Mouse (Mus musculus) monocyte, adult 59 days (primary cell): ENCODE results near the gene Snapc4. TPM values are rescaled to one million over a fixed set of nuclear protein-coding genes. Genes with fewer than 3 reads are reported as not detected.

Experiments
- total RNA-seq, 2 experiments: library from RNA; stranded (reverse); gene quantifications; one replicate each; pipeline ENCODE4 v1.2.4; 2023

Gene Snapc4
- total RNA-seq: 10 to 100 TPM; 48.9 to 49.5 TPM

DNA sequence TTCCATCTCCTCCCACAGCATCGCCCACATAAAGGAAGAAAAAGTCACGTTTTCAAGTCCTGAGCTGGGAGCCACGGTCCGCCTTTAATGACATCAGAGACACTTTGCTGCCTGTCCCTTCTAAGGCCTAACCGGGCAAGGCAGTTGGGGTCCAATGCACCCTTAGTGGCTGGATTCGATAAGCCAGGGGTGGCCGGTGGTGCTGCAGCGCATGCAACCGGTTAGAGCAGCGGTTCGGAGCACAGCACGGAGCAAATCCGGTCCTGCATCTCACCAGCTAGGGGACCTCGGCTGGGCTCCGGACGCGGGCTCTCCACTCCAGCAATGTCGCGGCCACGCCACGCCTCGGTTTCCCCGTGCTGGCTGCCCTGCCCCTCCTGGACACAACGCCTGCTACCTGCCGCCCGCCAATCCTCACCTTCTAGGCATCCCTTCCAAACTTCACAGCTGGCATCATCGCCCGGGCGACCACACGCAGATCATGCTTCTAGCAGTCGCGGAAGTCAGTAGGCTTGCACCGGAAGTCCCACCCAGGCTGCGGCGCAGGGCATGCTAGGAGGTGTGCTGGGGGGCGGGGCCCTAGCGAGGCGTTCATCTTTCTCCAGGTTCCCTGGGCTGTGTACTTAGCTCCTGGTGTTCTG is at the start of gene Snapc4:
Gene Snapc4, minus strand, starts transcription at position 523 of the 641 bp plus-strand sequence.

DNA sequence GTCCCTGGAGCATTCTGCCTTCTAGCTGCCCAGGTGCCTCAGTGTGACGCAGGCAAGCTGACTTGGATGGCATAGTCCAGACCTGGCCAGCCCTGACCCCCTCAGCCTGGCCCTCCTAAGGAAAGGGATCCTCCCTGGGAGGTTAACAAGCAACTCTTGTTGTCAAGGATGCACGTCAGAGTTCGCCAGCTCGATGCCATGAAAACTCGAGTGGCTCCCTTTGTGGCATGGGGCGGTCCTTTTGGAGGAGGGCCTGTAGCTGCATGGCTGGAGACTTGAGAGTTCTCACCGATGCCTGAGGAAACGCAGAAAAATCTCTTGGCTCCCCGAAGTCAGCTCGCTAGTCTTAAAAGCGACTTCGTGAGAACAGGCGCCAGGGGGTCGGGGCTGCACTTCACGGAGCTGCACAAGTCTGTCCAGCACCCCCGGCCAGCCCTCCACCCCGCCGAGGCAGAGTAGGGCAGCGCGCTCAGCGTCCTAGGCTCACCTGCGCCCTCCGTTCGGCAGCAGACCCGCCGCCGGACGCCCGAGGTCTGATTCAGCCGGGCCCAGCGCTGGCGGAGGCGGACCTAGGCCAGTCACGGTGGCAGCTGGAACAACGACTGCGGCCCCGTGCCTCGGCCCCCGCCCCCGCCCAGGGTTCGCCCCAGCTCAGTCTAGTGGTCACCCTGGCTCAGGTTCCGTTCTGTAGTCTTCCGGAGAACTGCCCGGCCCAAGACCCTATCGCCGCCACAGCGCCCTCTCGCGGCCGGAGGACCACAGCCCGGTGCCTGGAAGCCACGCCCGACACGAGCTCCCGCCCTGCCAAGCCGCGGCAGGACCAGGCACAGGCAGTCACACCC is 28.3 kb upstream of the Snapc4 start, which contains the start of gene Inpp5e:
Gene Inpp5e, minus strand, starts transcription at position 689 of the 842 bp plus-strand sequence.

DNA sequence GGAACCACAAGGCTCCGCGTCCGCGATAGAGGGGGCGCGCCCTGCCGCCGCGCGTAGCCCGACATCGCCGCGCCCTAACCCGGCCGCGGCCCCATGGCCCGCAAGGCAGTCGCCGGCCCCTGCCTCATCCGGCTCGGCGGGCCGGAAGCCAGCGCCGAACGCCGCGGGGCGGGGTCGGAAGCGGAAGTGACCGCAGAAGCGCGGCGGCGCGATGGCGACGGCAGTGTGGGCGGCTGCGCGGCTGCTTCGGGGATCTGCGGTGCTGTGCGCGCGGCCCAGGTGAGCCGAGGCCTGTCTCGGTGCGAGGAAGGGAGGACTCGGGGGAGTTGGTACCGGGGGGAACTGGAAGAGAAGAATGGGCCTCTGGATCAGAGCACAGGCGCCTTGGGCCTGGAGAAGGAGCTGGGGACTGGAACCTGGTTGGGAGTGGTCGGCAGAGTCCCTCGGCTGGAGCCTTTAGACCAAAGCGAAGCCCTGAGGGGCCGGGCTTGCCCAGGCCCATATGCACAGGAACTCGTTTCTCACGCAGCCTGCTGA is 8.8 kb upstream of the Snapc4 start, which contains the start of the genes Entr1 and Pmpca:
Gene Entr1, minus strand, starts transcription at position 163 of the 537 bp plus-strand sequence.
Gene Pmpca, plus strand, starts transcription at position 186 of the 537 bp plus-strand sequence.

DNA sequence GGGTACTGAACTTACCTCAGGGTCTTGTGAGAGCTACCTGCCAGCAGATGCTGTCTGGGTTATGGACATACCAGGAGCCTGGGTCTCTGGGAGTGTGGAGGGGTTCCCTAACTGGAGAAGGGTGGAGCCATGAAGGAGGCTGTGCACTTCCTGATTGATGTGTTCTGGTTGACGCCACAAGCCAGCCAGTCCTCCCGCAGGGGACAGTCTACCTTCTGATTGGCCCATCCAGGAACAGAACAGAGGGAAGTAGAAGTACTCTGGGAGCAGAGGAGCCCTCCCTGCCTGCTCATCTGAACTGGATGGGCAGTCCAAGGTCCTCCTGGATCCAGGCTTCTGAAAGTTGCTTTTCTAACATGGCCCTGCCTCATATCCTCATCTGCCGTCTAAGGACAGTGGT is 19.7 kb downstream of the Snapc4 start, which contains the start of gene Card9:
Gene Card9, minus strand, starts transcription at position 147 of the 400 bp plus-strand sequence.

DNA sequence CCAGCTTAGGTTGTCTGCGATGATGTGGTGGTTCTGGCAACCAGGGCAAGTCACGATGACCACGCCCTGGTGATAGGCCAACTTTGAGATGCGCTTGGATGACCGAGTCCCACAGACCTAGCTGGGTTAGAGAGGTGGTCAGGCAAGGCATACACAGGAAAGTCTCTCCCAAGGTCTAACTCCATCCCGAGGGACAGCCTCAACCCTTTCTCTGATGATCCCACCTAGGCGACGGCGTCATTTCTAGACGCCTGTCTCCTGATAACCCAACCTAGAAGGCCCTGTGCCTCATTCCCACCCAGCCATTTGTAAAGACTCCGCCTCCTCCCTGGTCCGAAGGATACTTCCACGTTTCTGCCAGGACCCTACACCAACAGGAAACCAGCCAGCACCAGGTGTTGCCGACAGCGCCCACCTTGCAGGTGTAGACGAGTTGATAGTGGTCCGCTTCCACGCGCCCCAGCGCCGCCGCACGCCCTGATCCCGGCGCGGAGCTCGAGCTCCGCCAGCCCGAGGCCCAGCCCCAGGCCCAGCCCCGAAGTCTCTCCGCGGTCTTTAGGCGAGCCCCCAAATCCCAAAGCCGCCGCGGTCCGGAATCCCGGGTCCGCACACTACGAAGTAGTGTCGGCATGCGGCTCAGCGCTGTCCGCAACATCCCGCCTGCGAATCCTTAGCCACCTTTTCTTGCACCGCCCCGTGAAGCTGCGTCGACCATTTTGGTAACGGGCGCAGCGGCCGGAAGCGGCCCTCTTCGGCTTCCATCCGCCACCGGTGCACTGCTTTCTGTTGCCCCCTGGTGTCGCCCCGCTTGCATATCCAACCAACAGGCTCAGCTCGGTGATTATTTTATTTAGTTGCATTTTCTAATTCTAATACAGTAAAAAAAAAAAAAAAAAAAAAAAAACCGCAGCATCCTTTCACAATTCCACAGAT is 28.8 kb downstream of the Snapc4 start, which contains the start of gene Dnlz:
Gene Dnlz, minus strand, starts transcription at position 753 of the 933 bp plus-strand sequence.

DNA sequence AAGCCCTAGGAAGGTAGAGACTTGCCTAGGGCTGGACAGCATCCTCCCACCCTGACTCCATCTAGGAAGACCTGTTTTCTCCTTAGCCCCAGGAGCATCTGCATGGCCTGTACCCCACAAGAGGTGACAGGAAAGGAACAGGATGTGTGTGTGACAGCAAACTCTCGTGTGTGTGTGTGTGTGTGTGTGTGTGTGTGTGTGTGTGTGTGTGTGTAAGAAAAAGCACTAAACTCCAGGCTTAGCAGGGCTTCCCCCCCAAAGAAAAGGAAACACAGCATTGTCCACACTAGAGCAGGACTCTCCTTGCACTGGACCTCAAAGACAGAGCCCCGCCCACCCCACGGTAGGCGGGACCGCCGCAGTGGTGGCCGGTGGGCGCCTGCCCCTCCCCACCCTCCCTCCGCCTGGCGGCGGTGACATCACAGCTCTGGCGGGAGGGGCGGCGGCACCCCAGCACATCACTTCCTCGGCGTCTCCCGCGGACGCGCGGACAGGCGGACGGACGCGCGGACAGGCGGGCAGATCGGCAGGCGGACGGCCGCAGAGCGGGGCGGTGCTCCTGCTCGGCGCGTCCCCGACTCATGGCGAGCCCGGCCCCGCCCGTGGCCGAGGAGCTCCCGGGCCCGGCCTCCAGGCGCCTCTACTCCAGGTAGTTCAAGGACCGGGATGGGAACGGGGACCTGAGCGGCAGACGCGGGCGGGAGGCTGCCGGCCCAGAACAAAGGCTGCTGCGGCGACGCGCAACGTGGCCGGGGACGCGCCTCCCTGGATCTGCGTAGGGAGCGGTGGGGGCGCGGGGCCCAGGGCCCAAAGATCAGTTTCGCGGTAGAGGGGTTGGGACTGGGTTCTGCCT is 65.2 kb downstream of the Snapc4 start, which contains the start of gene Gpsm1:
Gene Gpsm1, plus strand, starts transcription at position 444 of the 853 bp plus-strand sequence.

Other genes with a start within 250 kb of the Snapc4 start
- not detected for gene Lhx3, start 172.4 kb downstream of the Snapc4 start, total RNA-seq
- 1 to 10 TPM; 6.0 to 6.1 TPM for gene Qsox2, start 143.1 kb downstream of the Snapc4 start, total RNA-seq
- gene Ccdc187, start 86.1 kb downstream of the Snapc4 start, total RNA-seq: under 1 TPM in 1 of 2 experiments, not detected in 1; 0.06 TPM
- 10 to 100 TPM in 1 of 2 experiments, 1 to 10 TPM in 1; 7.6 to 12.1 TPM for gene Gpsm1, start 65.1 kb downstream of the Snapc4 start, total RNA-seq
- 1 to 10 TPM; 6.3 to 6.9 TPM for gene Dnlz, start 28.5 kb downstream of the Snapc4 start, total RNA-seq
- gene Card9, start 19.7 kb downstream of the Snapc4 start, total RNA-seq: 100 to 1,000 TPM; 185 to 190 TPM
- gene Entr1, start 8.7 kb upstream of the Snapc4 start, total RNA-seq: 100 to 1,000 TPM; 105 to 117 TPM
- gene Pmpca, start 8.7 kb upstream of the Snapc4 start, total RNA-seq: 10 to 100 TPM; 53.7 to 56.5 TPM
- 10 to 100 TPM; 18.8 to 23.6 TPM for gene Inpp5e, start 28.6 kb upstream of the Snapc4 start, total RNA-seq
- gene Sec16a, start 64.6 kb upstream of the Snapc4 start, total RNA-seq: 10 to 100 TPM; 61.9 to 62.1 TPM
- gene Notch1, start 136.0 kb upstream of the Snapc4 start, total RNA-seq: 10 to 100 TPM; 67.7 to 72.1 TPM
- gene Egfl7, start 199.4 kb upstream of the Snapc4 start, total RNA-seq: not detected
- not detected for gene Gm20532, start 206.0 kb upstream of the Snapc4 start, total RNA-seq
- gene Agpat2, start 223.8 kb upstream of the Snapc4 start, total RNA-seq: 10 to 100 TPM; 26.4 to 31.7 TPM
- gene Fam69b, start 247.8 kb upstream of the Snapc4 start, total RNA-seq: not detected